Mouse (Mus musculus) yolk sac, embryonic 10.5 days (tissue): ENCODE data around the gene Slc1a2.

Experiments
- DNase-seq: peaks from one replicate; pipeline ENCODE4 v3.0.0-alpha.2; 2017; ENCODE audit warnings: low spot score

Slc1a2 gene

DNA sequence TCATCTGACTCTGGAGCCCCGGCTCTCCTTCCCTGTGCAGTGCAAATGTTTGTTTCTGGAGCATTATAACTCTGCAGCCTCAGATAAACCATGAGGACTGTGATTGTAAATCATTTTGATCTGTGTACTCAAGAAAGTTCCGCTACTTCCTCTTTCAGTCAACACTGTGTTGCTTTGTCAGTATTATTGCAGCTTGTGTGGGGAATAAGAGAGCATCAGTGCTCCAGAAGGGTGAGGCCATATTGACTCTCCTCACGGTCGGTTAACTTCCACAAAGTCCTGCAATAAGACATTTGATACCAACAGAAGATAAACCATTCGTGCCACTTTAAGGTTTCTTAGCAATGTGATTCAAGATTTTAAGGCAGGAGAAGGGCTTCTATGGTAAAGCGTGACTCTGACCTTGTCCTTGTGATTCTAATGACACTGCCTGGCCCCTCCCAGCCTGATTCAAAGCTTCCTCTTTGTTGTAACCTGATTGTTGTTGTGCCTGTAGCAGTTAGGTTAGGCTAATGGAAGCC lies 156.9 kb downstream of the Slc1a2 start:
- peak; percentile 7 for DNase-seq

DNA sequence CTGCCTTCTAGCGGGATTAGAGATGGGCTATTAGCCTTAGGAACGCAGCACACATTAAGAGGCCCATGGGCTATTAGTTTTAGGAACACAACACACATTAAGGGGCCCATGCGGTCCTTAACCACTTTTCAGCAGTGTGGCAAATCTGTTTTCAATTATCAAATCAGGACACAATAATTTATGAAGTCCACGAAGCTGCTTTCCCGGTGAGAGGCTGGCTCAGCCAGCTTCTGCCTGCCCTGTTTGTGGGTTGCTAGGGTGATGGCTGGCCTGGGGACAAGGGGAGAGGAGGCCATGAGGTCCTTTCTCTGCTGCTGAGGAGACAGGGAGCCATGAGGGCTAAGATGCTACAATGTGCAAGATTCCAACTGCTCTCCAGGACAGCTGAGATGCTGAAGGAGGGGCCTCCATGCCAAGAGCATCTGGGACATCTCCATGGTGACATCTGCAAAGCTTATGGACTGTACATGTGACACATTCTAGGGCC lies 161.8 kb downstream of the Slc1a2 start:
- DNase-seq, result peak; percentile 6

DNA sequence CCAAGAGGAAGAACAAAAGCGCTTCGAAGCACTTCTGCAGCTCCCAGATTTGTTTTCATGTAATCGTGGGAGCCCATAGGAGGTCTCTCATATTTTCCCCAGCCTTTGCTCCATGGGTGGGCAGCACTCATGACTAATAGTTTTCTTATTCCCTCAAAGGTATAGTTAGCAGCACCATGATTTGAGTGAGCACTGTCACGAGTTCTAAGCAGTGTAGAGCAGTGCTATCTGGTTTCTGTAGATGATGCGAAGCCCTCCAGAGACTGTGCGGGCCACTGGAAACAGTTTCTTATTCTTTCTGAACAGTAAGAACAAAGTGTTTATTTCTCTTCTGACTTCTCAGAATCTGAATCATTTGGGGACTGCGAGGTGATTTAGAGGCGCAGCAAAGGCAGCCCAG lies 162.3 kb downstream of the Slc1a2 start:
- DNase-seq, result no peak

DNA sequence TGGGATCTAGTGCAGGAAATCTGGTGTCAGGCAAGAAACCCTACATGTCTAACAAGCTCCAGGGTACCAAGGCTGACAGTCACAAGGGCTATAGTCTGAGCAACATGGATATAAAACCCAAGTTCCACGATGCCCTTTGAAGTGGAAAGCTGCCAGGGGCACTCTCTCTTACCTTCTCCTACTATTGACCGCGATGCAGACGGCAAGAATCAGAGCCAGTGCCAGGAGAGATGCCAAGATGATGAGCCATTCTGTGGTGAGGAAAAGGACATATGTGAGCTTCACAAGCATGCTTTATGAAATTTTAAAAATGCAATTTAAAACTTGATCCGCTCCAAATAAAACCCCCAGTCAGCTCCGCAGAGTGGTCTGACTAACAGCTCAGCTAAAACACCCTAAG lies 163.6 kb downstream of the Slc1a2 start:
- no peak for DNase-seq

DNA sequence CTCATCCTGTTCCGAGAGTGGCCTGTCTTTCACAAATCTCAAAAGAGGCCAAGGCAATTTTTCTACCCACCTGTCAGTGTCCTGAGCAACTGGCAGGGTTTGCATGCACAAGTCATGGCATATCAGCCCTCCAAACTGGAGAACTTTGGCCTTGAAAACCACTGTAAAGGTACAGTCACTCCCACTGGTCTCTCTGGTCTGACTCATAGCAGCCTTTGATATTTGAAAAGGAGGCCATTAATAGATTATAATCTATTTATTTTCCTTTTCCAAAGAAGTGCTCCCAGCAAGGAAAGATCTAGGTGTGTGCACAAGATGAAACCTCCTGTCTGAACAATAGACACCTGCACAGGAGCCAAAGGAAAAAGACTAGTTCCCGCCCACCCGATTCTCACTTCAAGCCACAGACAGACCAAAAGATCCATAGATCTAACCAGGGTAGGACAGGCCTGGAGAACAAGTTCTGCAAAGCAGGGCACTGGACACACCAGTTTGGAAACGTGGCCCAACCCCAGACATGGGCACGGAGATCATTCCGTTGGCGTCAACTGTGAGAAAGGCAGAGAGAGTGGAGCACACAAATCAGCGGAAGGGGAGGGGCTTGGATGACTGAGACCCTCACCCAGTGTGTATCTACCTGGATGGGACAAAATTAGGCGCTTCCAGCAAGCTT lies 167.6 kb downstream of the Slc1a2 start:
- no peak for DNase-seq

DNA sequence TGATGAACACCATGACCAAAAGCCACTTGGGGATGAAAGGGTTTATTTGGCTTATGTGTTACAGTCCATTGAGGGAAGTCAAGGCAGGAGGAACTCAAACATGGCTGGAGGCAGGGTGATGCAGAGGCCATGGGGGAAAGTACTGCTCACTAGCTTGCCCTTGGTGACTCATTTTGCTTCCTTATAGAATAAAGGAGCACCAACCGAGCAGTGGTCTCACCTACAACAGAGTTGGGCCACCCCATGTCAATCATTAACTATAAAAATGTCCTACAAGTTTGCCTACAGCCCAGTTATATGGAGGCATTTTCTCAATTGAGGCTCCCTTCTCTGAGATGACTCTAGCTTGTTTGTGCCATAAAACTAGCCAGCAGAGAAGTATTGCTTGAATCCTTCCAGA lies 169.4 kb downstream of the Slc1a2 start:
- no peak for DNase-seq

DNA sequence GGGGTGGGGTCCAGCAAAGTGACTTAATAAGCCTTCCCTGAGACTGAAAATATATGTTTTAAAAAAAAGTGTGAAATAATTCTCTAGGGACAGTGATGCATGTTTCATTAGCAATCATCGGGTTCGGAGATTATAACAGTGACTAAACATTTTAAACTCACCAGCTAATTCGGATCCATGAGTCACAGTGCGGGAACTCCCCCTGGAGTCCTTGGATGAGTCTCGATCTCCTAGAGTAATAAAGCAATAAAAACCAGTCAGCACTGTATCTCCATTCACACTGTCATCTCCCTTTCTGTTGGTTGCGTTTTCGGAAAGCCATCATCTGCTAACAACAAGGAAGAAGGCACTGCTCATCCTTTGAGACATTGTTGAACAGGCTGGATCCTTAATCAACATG lies 169.9 kb downstream of the Slc1a2 start:
- DNase-seq, result no peak

DNA sequence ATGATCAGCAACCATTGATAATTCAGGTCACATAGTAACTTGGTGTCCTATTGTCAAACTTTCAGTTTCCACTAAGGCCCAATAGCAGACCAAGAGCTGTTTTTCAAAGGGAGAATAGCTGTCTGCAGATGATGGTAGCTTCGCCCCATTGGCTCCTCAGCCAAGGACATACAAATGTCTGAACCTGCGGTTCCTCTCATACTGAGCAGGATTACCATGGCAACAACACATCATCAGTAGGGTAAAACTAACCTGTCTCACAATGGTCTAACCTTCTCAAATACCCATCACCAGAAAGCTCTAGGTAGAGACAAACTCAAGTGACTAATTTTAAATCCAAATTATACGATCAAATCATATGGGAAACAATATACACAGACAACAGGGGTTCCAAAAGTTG lies 170.7 kb downstream of the Slc1a2 start:
- DNase-seq, result no peak

DNA sequence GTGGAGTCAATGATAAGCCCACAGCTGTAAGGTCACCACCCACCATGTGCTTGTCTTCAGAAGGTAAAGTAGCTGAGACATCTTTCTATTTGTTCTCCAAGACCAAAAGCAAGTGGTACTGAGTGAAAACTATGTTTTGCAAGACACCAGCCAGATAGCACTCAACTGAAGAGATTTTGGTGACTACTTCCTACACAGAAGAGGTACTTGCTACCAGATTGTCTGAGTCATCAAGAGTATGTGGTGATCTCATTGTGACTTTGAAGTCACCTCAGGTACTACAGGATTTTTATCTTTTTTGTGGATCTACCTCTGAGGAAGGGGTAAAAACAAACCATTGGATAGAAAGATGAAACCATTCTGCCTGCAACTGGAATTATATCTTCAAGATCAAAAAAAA lies 173.1 kb downstream of the Slc1a2 start:
- DNase-seq, result no peak

DNA sequence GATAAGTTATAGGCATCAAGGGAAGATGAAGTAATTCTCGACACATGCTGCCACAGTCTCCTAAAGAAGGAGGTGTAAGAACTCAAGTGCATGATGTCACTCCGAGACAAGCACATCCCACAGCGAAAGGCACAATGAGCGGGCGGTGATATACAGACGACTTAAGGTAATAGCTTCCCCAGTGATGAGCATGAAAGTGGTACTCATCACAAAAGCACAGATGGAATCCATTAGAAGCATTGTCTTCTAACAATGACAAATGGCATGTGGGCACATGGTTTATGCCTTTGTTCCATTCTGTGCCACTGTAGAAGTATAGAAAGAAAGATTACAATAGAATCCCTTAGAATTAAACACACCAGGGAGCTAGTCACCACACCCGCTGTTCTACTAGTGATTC lies 179.7 kb downstream of the Slc1a2 start:
- DNase-seq, result no peak
